Mouse (Mus musculus) ES-Bruce4 (cell line): ENCODE data around the gene Fmnl1. TPM values are rescaled to one million over a fixed set of nuclear protein-coding genes. Genes with fewer than 3 reads are reported as not detected.

ENCODE experiments used
- H3K27ac ChIP-seq: 2 replicates; pipeline ENCODE4 v1.5.1; 2012; ENCODE audit warnings: low read length, inconsistent platforms; ENCODE audit not compliant: insufficient read depth
- H3K27me3 ChIP-seq: 2 replicates; pipeline ENCODE4 v1.6.1; 2012; ENCODE audit warnings: mild to moderate bottlenecking, low read length, inconsistent platforms; ENCODE audit not compliant: control insufficient read depth, poor library complexity, insufficient read depth, severe bottlenecking
- H3K36me3 ChIP-seq: 2 replicates; pipeline ENCODE4 v1.6.1; 2012; ENCODE audit warnings: inconsistent platforms, mild to moderate bottlenecking, low read length, moderate library complexity; ENCODE audit not compliant: control insufficient read depth, poor library complexity, insufficient read depth, severe bottlenecking
- H3K4me1 ChIP-seq: one replicate; pipeline ENCODE4 v1.8.1; 2011; ENCODE audit warnings: low read length; ENCODE audit not compliant: control insufficient read depth, insufficient read depth
- H3K4me3 ChIP-seq: 2 replicates; pipeline ENCODE4 v1.5.1; 2011; ENCODE audit warnings: low read depth, mild to moderate bottlenecking, low read length
- H3K9ac ChIP-seq: 2 replicates; pipeline ENCODE4 v1.6.1; 2012; ENCODE audit warnings: low read depth, mild to moderate bottlenecking, inconsistent platforms; ENCODE audit not compliant: poor library complexity, severe bottlenecking
- H3K9me3 ChIP-seq: replicated peaks from 2 replicates; pipeline ENCODE4 v1.6.1; 2012; ENCODE audit warnings: mild to moderate bottlenecking, low read length, inconsistent platforms; ENCODE audit not compliant: control insufficient read depth, poor library complexity, insufficient read depth, severe bottlenecking
- CTCF ChIP-seq: IDR thresholded peaks from one replicate; pipeline ENCODE4 v1.8.1; 2011; ENCODE audit warnings: low read depth, low read length
- EP300 ChIP-seq: IDR thresholded peaks from 2 replicates; pipeline ENCODE4 v1.6.1; 2011; ENCODE audit warnings: low read depth, low read length; ENCODE audit not compliant: insufficient read depth
- POLR2A ChIP-seq: IDR thresholded peaks from one replicate; pipeline ENCODE4 v1.8.1; 2011; ENCODE audit warnings: low read length; ENCODE audit not compliant: insufficient read depth
- polyA plus RNA-seq: library from polyadenylated mRNA; stranded (reverse); fragments of >200 nt; gene quantifications from 2 replicates; pipeline ENCODE4 v1.2.4, GENCODE M21; 2011; ENCODE audit warnings: low read depth; ENCODE audit not compliant: missing spikeins, insufficient read depth, insufficient read length

Gene Fmnl1
- polyA plus RNA-seq, 1 experiment: 4.9 TPM

DNA sequence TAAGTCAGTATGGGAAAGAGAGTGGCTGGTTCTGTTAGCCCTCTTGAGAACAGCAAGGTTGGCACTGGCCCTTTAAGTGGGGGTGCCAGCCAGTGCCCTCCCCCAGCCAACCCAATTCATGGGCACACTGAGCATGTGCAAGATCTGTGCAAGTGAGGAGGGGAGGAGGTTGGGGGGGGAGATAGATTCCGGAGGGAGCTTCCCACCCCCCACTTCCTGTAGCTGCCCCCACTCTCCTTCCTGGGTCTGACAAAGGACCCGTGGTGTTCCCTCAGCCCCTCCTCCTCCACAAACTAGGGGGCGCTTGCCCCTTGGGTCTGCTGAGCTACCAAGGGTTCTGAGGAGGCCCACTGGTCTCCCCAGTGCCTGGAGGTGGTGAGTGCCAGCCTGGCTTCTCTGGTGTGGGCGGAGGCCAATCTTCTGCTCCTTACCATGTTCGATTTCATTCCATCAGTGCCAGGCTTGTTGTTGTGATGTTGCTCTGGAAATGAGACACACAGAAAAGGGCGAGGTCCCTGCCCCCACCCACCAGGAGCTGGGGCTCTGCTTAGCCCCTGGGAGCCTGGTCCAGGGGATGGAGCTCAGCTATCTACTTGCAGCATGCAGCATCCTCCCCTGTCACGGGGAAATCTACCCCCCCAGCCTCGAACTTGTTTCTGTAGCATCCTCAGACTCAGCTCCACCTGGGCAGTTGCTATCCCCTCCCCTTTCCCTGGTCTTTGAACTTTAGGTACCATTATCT is 28.3 kb upstream of the Fmnl1 start:
- Histone ChIP-seq H3K36me3 (no peaks in the 10 kb centered on the region; the same call in 1 of the 2 replicates), H3K9ac (no peak overlapping the region), H3K27ac (peak overlapping the region; percentile 30; the same call in 1 of the 2 replicates), H3K27me3 (no peaks in the 10 kb centered on the region), H3K9me3 (no peaks in the 10 kb centered on the region), H3K4me3 (no peak overlapping the region), H3K4me1 (peaks cover 16% of the 10 kb centered on the region)
- no peak for TF ChIP-seq EP300

DNA sequence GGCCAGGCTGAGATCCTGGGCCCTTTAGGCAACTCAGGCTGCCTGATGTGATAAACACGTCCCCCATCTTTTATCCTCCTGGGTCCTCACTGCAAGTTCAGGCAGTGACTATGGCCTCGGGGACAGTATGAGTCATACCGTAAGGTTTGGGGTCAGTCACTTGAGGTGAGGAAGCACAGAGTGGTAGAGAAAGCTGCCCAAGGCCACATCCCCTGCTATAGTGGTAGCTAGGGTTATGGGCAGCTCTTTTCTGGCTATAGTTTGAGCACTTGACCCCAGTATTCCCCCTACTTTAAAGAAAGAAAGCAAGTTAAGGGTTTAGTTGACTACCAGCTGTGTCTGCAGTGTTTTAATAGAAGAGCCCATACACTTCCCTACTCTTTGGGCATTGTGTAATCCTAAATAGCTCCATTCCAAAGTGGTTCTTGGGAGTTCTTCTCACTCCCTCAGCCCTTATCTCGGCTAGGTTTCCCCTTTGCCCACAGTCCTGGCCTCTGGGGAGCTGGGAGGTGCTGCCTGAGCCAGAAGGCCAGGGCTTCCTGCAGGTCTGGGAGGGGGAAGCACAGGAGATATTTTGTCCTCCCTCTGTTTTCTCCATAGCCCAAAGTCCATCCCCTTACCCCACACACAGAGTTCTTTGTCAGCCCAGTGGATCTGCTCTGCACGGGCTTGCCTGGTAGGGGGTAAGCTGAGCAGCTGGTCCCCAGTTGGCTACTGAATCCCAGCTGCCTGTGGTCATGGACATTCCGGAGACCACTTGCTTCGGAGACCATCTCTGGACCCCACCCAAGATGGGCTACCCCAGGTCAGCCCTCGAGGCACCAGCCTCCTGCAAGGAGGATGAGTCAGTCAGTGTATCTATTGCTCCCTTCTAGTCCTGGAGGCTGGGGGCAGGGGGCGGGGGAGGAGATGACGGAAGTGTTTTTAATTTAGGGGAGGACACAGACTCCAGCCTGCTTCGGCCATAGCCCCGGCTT is 26.3 kb upstream of the Fmnl1 start:
- Histone ChIP-seq H3K4me3 (no peak overlapping the region), H3K9ac (no peak overlapping the region), H3K9me3 (no peaks in the 10 kb centered on the region), H3K27ac (no peak overlapping the region), H3K27me3 (no peaks in the 10 kb centered on the region), H3K4me1 (peaks cover 16% of the 10 kb centered on the region), H3K36me3 (no peaks in the 10 kb centered on the region; the same call in 1 of the 2 replicates)
- TF ChIP-seq EP300 (no peak), POLR2A (no peak)

DNA sequence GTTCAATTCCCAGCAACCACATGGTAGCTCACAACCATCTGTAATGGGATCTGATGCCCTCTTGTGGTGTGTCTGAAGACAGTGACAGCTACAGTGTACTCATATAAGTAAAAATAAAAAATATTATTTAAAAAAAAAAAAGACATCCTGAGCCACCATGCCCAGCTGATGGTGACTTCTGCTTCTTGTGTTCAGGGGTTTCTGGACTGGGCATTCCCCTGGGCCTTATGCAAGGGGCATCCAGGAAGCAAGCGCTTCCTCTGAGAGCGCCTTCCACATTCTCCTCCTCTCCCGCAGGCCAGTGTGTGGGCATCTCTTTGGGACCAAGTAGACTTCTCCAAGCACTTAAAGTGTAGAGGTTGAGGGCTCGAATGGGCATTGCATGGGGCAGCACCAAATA is 24.5 kb upstream of the Fmnl1 start:
- Histone ChIP-seq H3K4me1 (peaks cover 10% of the 10 kb centered on the region), H3K36me3 (no peaks in the 10 kb centered on the region), H3K27me3 (no peaks in the 10 kb centered on the region), H3K27ac (no peak overlapping the region), H3K9me3 (no peaks in the 10 kb centered on the region), H3K9ac (no peak overlapping the region), H3K4me3 (no peak overlapping the region)
- TF ChIP-seq CTCF (no peak), POLR2A (no peak), EP300 (no peak)

DNA sequence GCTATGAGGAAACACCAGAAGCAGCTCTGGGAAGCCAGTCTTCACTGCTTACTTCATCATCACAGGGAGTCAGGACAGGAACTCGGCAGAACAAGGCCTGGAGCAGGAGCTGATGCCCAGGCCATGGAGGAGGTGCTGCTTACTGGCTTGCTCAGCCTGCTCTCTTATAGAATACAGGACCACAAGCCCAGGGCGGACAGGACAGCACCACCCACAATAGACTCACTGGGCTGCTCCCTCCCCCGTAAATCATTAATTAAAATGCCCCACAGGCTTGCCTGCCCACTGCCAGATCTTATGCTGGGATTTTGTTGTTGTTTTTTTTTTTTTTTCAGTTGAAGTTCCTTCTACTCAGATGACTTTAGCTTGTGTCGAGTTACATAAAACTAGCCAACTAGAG is 23.1 kb upstream of the Fmnl1 start:
- H3K27ac ChIP-seq: no peak overlapping the region
- H3K27me3 ChIP-seq: no peaks in the 10 kb centered on the region
- no peaks in the 10 kb centered on the region for H3K9me3 ChIP-seq
- no peak overlapping the region for H3K9ac ChIP-seq
- H3K36me3 ChIP-seq: no peaks in the 10 kb centered on the region
- TF ChIP-seq EP300 (no peak), CTCF (no peak), POLR2A (no peak)
- H3K4me3 ChIP-seq: no peak overlapping the region
- H3K4me1 ChIP-seq: peaks cover 6% of the 10 kb centered on the region

DNA sequence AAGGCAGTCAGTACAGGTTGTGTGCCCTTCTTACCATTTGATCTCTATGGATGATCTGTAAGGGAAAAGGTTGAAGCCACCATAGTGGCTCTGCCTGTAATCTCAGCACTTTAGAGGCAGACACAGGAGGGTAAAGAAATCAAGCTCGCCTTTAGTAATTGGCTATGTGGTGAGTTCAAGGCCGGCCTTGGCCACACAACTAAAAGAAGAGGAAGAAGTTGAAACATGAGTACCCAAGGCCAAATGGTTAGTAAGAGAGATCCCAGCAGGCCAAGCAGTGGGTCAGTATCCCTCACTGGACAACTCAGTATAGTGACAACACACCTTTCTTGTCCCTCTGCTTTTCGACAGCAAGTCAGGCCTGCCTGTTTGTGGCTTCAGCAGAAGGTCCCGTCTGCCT is 21.1 kb upstream of the Fmnl1 start:
- Histone ChIP-seq H3K9me3 (no peaks in the 10 kb centered on the region), H3K27me3 (no peaks in the 10 kb centered on the region), H3K36me3 (no peaks in the 10 kb centered on the region), H3K27ac (no peak overlapping the region), H3K4me3 (no peak overlapping the region), H3K9ac (no peak overlapping the region), H3K4me1 (no peaks in the 10 kb centered on the region)
- TF ChIP-seq EP300: no peak
- TF ChIP-seq CTCF: no peak
- TF ChIP-seq POLR2A: no peak
